Mouse (Mus musculus): ENCODE measurements at regions not wholly inside any gene's neighbourhood (a gene's known extent, or its start where the extent isn't known, plus 50 kb on each side); places are given as distances from the start of the nearest gene placed in this dataset.

GRCm38 (mm10) chr13:19523686-19524085 lies 96.0 kb downstream of the Epdr1 start:
- DNase-seq (ENCODE audit: low read depth, low spot score) = peak; percentile 91

- DNase-seq (ENCODE audit: low read depth, low spot score) = no peak
Observed at GRCm38 (mm10) chr13:19517938-19518777, 101.6 kb downstream of the Epdr1 start.

- no peak for DNase-seq (ENCODE audit: low read depth, low spot score)
Observed at GRCm38 (mm10) chr13:19514844-19515555, 104.7 kb downstream of the Epdr1 start.

- DNase-seq (ENCODE audit: low read depth, low spot score) = no peak
Observed at GRCm38 (mm10) chr13:19506543-19506942, 110.9 kb upstream of the Stard3nl start.

- no peak for DNase-seq (ENCODE audit: low read depth, low spot score)
Observed at GRCm38 (mm10) chr13:19504241-19504640, 108.6 kb upstream of the Stard3nl start.

- DNase-seq (ENCODE audit: low read depth, low spot score) = no peak
Observed at GRCm38 (mm10) chr13:19482198-19482597, 86.6 kb upstream of the Stard3nl start.

GRCm38 (mm10) chr13:19474041-19474440 lies 78.4 kb upstream of the Stard3nl start:
- no peak for DNase-seq (ENCODE audit: low read depth, low spot score)

- DNase-seq (ENCODE audit: low read depth, low spot score) = no peak
Observed at GRCm38 (mm10) chr13:19470729-19471128, 75.1 kb upstream of the Stard3nl start.

- no peak for DNase-seq (ENCODE audit: low read depth, low spot score)
Observed at GRCm38 (mm10) chr13:19466722-19467384, 71.3 kb upstream of the Stard3nl start.

- DNase-seq (ENCODE audit: low read depth, low spot score) = peak; percentile 64
Observed at GRCm38 (mm10) chr13:19462966-19463365, 67.4 kb upstream of the Stard3nl start.

GRCm38 (mm10) chr13:19449387-19449786 lies 53.8 kb upstream of the Stard3nl start:
- DNase-seq (ENCODE audit: low read depth, low spot score) = no peak

All from R1 (cell line).